Mouse (Mus musculus) G1E (cell line): ENCODE measurements at regions not wholly inside any gene's neighbourhood (a gene's known extent, or its start where the extent isn't known, plus 50 kb on each side); places are given as distances from the start of the nearest gene placed in this dataset.

Experiments
- CTCF ChIP-seq: IDR thresholded peaks from 2 replicates; pipeline ENCODE4 v1.5.1; 2012; ENCODE audit warnings: low read depth, low read length, inconsistent platforms, mixed read lengths
- GATA1 ChIP-seq: IDR thresholded peaks from 2 replicates; pipeline ENCODE4 v1.6.1; 2012; ENCODE audit warnings: borderline replicate concordance, low read length, inconsistent platforms, mixed read lengths
- GATA2 ChIP-seq: IDR thresholded peaks from 2 replicates; pipeline ENCODE4 v1.6.1; 2012; ENCODE audit warnings: low read depth, low read length, inconsistent platforms, borderline replicate concordance
- TAL1 ChIP-seq: conservative IDR thresholded peaks from 2 replicates; pipeline ENCODE4 v1.6.1; 2012; ENCODE audit warnings: low read depth, low read length, inconsistent platforms, mixed read lengths

DNA sequence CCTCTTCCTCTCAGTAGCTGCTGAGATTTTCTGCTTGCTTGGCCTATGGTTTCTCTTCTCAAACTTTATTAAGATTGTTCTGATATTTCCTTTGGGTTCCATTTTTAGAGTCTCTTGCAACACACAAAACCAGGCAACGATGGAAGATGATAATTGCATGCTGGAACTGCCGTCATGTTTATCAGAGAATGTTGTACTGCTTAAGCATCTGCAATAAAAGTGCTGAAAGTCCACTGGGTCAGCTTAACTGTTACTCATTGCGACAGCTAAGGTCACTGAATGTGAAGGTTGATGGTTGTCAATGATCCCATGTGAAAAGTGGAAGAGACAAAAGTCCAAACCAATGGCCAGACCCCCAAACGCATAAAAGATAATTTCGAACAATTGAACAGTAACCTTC, 346.4 kb downstream of the Etnk1 start:
- TF ChIP-seq CTCF: no peak
- TF ChIP-seq GATA1: no peak
- TF ChIP-seq TAL1: no peak
- TF ChIP-seq GATA2: no peak
